Mouse (Mus musculus) ovary, postnatal 36 days (tissue): ENCODE data around the gene Msantd2.

Experiments used
- DNase-seq: peaks from one replicate; pipeline ENCODE4 v3.0.0; 2022; ENCODE audit warnings: low spot score, mixed read lengths

The Msantd2 gene

GRCm38 (mm10) chr9:37569231-37569835 is 80.2 kb downstream of the Msantd2 start:
- DNase-seq: no peak

- DNase-seq: no peak
Measured at GRCm38 (mm10) chr9:37572204-37572876, 83.2 kb downstream of the Msantd2 start.
